Mouse (Mus musculus) embryonic facial prominence, embryonic 14.5 days (tissue): Measurements from ENCODE around the gene Ror1. TPM values are rescaled to one million over a fixed set of nuclear protein-coding genes. Genes with fewer than 3 reads are reported as not detected.

Source experiments
- ATAC-seq: fragments of 200-750 bp; cut with Nextera tagmentation; 2 replicates; pipeline ENCODE4 v1.8.0; 2017; ENCODE audit warnings: low read depth, moderate number of reproducible peaks, moderate TSS enrichment
- DNase-seq: peaks from one replicate; pipeline ENCODE4 v3.0.0-alpha.2; 2015; ENCODE audit warnings: low spot score
- H3K27ac ChIP-seq: fragments of 300-500 bp; sonication (generic); replicated peaks from 2 replicates; pipeline ENCODE4 v1.5.1; 2014; ENCODE audit warnings: low read depth, mild to moderate bottlenecking, low read length, moderate library complexity
- H3K27me3 ChIP-seq: fragments of 300-500 bp; sonication (generic); replicated peaks from 2 replicates; pipeline ENCODE4 v1.6.1; 2014; ENCODE audit warnings: low read length; ENCODE audit not compliant: control insufficient read depth, insufficient read depth
- H3K36me3 ChIP-seq: fragments of 300-500 bp; sonication (generic); 2 replicates; pipeline ENCODE4 v1.6.1; 2014; ENCODE audit warnings: low read length, mixed read lengths; ENCODE audit not compliant: control insufficient read depth, insufficient read depth
- H3K4me1 ChIP-seq: fragments of 300-500 bp; sonication (generic); 2 replicates; pipeline ENCODE4 v1.6.1; 2014; ENCODE audit warnings: antibody characterized with exemption, low read length; ENCODE audit not compliant: control insufficient read depth, insufficient read depth
- H3K4me2 ChIP-seq: fragments of 300-500 bp; sonication (generic); 2 replicates; pipeline ENCODE4 v1.6.1; 2014; ENCODE audit warnings: low read depth, mild to moderate bottlenecking, low read length, moderate library complexity, mixed read lengths
- H3K4me3 ChIP-seq: fragments of 300-500 bp; sonication (generic); 2 replicates; pipeline ENCODE4 v1.5.1; 2014; ENCODE audit warnings: low read depth, mild to moderate bottlenecking, low read length
- H3K9ac ChIP-seq: fragments of 300-500 bp; sonication (generic); 2 replicates; pipeline ENCODE4 v1.6.1; 2014; ENCODE audit warnings: low read depth, mild to moderate bottlenecking, low read length, moderate library complexity, mixed read lengths
- H3K9me3 ChIP-seq: fragments of 300-500 bp; sonication (generic); 2 replicates; pipeline ENCODE4 v1.6.1; 2016; ENCODE audit warnings: low read length; ENCODE audit not compliant: control insufficient read depth
- whole genome bisulfite sequencing: fragments of 180-500 bp; shearing (Covaris S2); extraction: QIAGEN DNeasy Blood & Tissue Kit; methylation state at CpG from one replicate; pipeline ENCODE4 v1.1.7; 2014; 5-methylcytosine and 5-hydroxymethylcytosine counted together
- polyA plus RNA-seq: library from polyadenylated mRNA; unstranded; fragments of >200 nt; fragmentation: Nextera tagmentation; extraction: Ambion mirVana; gene quantifications from 2 replicates; pipeline ENCODE4 v1.2.1, GENCODE M21; 2014

Gene Ror1
- polyA plus RNA-seq, 1 experiment from 2014 or later = 10.2 TPM

DNA sequence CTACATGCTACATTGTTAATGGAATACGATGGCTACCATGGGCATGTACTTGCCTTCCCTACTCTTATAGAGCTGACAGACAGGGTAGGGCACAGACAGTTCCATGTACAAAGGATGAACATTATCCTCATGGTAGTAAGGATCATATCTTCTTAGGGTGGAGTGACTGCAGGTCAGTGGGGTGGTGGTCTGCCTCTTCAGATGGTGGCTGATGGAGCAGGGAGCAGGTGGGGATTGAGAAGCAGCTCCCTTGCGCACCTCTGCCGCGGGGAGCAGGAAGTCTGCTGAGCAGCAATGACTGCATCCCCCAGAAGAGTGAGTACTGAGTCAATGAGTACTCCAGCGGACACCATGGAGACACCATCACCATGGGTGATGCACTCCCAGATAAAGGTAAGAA is 37.0 kb upstream of the Ror1 start:
- ATAC-seq (no peak), DNase-seq (no peak)
- Histone ChIP-seq H3K4me1 (peaks cover 26% of the 10 kb centered on the region), H3K36me3 (no peaks in the 10 kb centered on the region), H3K27me3 (no peaks in the 10 kb centered on the region), H3K4me3 (no peak overlapping the region), H3K9me3 (no peaks in the 10 kb centered on the region), H3K9ac (no peak overlapping the region), H3K27ac (no peak overlapping the region), H3K4me2 (no peak overlapping the region)
- WGBS = 97% methylated on average over 5 of the region's 5 CpGs

DNA sequence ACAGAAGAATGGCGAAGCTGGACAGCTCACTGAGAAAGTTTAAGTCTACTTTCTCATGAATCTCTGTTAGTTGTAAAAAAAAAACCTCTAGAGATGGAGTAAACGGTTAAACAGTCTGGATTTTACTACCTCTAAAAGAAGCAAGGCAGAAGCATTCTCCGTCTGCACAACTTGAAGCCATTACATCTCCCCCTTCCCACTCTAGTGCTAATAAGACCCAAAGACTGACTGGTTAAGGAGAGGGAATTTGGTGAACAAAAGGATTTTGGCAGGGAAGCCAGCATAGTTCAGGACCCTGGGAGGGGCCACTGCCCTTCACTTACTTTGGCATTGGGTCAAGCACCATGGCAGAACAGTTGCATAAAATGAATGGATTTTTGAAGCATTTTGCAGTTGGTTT is 35.8 kb upstream of the Ror1 start:
- ATAC-seq (no peak), DNase-seq (no peak)
- Histone ChIP-seq H3K9ac (no peak overlapping the region), H3K36me3 (no peaks in the 10 kb centered on the region), H3K4me1 (peaks cover 26% of the 10 kb centered on the region), H3K9me3 (no peaks in the 10 kb centered on the region), H3K4me2 (no peak overlapping the region), H3K4me3 (no peak overlapping the region), H3K27ac (no peak overlapping the region), H3K27me3 (no peaks in the 10 kb centered on the region)
- WGBS = 39% methylated on average over 3 of the region's 3 CpGs

GRCm38 (mm10) chr4:100061396-100062066 is 34.1 kb upstream of the Ror1 start:
- no peak overlapping the region for H3K4me3 ChIP-seq
- peak overlapping the region; percentile 32 for H3K4me2 ChIP-seq
- 0 out of 2 replicates have a peak overlapping the region, but pooled peaks have one; percentile 11 for H3K9ac ChIP-seq
- H3K9me3 ChIP-seq = no peaks in the 10 kb centered on the region
- peaks cover 22% of the 10 kb centered on the region for H3K4me1 ChIP-seq
- peak overlapping the region; percentile 35 for H3K27ac ChIP-seq
- DNase-seq (peak; percentile 42), ATAC-seq (no peak)
- H3K27me3 ChIP-seq = no peaks in the 10 kb centered on the region
- H3K36me3 ChIP-seq = no peaks in the 10 kb centered on the region
- WGBS = 38% methylated on average over 19 of the region's 19 CpGs

DNA sequence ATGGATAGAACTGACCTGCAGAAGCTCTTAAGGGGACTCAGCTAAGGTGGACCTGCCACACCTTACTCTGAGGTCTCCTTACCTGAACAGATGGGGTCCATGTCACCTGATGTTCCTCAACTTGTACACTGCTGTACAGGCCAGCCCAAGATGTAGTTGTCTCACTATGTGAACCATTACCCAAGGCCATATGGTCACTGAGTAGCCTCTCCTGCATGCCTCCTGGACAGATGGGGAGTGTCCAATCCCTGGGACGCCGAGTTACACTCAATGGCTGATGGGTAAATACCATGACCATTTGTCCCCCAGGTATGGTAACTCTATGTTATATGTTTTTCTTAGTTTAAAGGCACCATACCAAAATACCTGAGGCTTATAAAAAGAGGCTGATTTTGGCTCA is 29.9 kb upstream of the Ror1 start:
- WGBS = 76% methylated on average over 2 of the region's 2 CpGs
- H3K27ac ChIP-seq = no peak overlapping the region
- no peak overlapping the region for H3K4me3 ChIP-seq
- no peak overlapping the region for H3K9ac ChIP-seq
- H3K27me3 ChIP-seq = no peaks in the 10 kb centered on the region
- H3K36me3 ChIP-seq = no peaks in the 10 kb centered on the region
- no peak for ATAC-seq
- DNase-seq = no peak
- H3K9me3 ChIP-seq = no peaks in the 10 kb centered on the region
- no peak overlapping the region for H3K4me2 ChIP-seq
- peaks cover 40% of the 10 kb centered on the region for H3K4me1 ChIP-seq

DNA sequence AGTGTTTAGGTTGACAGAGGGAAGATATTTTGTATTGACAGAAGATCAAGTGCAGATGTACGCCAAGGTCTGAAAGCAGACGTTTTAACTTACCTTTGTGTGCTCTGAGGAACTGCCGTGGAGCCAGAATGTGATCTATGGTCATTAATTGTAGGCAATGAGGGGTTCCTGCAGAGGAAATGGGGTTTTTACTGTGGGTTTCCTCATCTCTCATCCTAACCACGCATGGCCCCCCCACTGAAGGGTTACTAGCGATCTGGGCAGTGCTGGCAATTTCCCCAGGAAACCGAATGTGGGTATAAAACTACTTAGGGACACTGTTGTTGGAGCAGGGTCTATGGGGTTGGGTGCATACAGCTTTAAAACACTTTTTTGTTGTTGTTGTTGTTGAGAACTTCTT is 25.5 kb upstream of the Ror1 start:
- Histone ChIP-seq H3K9ac (no peak overlapping the region), H3K4me2 (no peak overlapping the region), H3K9me3 (no peaks in the 10 kb centered on the region), H3K27me3 (no peaks in the 10 kb centered on the region), H3K36me3 (no peaks in the 10 kb centered on the region), H3K4me1 (peaks cover 25% of the 10 kb centered on the region), H3K27ac (no peak overlapping the region), H3K4me3 (no peak overlapping the region)
- no peak for ATAC-seq
- DNase-seq = no peak
- 43% methylated on average over 6 of the region's 6 CpGs for WGBS

GRCm38 (mm10) chr4:100096596-100097181 is 1.1 kb downstream of the Ror1 start:
- WGBS = under 1% methylated on average over 21 of the region's 21 CpGs
- Histone ChIP-seq H3K4me1 (peaks cover 21% of the 10 kb centered on the region), H3K36me3 (no peaks in the 10 kb centered on the region), H3K27me3 (0 out of 2 replicates have a peak, but pooled peaks cover 5% of the 10 kb centered on the region), H3K27ac (peak overlapping the region; percentile 93), H3K4me3 (peak overlapping the region; percentile 88), H3K9me3 (no peaks in the 10 kb centered on the region), H3K9ac (peak overlapping the region; percentile 86), H3K4me2 (peak overlapping the region; percentile 77)
- ATAC-seq = peak; percentile 12; the same call in 1 of the 2 replicates
- DNase-seq = peak; percentile 62

- WGBS = 14% methylated on average over 10 of the region's 10 CpGs
- peak overlapping the region; percentile 86 for H3K9ac ChIP-seq
- no peaks in the 10 kb centered on the region for H3K36me3 ChIP-seq
- peak overlapping the region; percentile 88 for H3K4me3 ChIP-seq
- no peak for DNase-seq
- ATAC-seq = no peak
- peaks cover 28% of the 10 kb centered on the region for H3K4me1 ChIP-seq
- H3K27ac ChIP-seq = peak overlapping the region; percentile 93
- peak overlapping the region; percentile 77 for H3K4me2 ChIP-seq
- no peaks in the 10 kb centered on the region for H3K9me3 ChIP-seq
- H3K27me3 ChIP-seq = 0 out of 2 replicates have a peak, but pooled peaks cover 5% of the 10 kb centered on the region
These were observed 1.9 kb downstream of the Ror1 start for GRCm38 (mm10) chr4:100097364-100097979.

GRCm38 (mm10) chr4:100101066-100101820 is 5.7 kb downstream of the Ror1 start:
- no peak for ATAC-seq
- Histone ChIP-seq H3K4me1 (peaks cover 47% of the 10 kb centered on the region), H3K27ac (peak overlapping the region; percentile 72), H3K4me3 (no peak overlapping the region), H3K9ac (0 out of 2 replicates have a peak overlapping the region, but pooled peaks have one; percentile 10), H3K9me3 (no peaks in the 10 kb centered on the region), H3K36me3 (no peaks in the 10 kb centered on the region), H3K27me3 (no peaks in the 10 kb centered on the region), H3K4me2 (peak overlapping the region; percentile 19; the same call in 1 of the 2 replicates)
- WGBS = 44% methylated on average over 7 of the region's 7 CpGs
- peak; percentile 79 for DNase-seq
